Mouse (Mus musculus): ENCODE results near the gene Btbd35f4. TPM values are rescaled to one million over a fixed set of nuclear protein-coding genes. Genes with fewer than 3 reads are reported as not detected.
"Not testable (repeated sequence)": the region's sequence is repeated elsewhere in the genome, so short reads cannot be mapped to it uniquely, and the experiment has no call there.

Gene Btbd35f4
- polyA plus RNA-seq (2012; ENCODE audit: insufficient read depth, insufficient read length, missing spikeins) = not detected in 2 replicates

DNA sequence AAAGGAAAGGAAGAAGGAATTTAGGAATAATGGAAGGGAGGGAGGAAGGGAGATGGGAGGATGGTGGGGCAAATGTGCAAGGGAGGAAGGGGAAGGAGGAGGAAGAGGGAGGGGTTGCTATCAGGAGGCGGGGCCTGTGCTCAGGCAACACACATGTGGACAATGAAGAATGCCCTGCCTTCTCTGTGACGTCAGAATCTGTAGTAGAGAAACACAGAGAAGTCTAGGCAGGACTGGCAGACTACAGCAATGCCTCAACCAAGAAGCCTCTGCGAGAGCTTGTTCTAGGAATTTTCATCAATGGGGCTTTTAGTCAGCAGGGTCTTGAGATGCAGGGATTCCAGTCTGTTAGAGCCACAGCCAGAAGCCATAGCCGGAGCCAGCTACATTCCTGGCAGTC lies at the start of gene Btbd35f4:
Gene Btbd35f4, plus strand, starts transcription at position 301 of the 400 bp plus-strand sequence.
- not testable (repeated sequence) for H3K4me1 ChIP-seq (ENCODE audit: control insufficient read depth, insufficient read depth, low read length); H3K27ac ChIP-seq (ENCODE audit: insufficient read depth, low read depth, low read length); H3K4me3 ChIP-seq (ENCODE audit: insufficient read depth, low read length)

DNA sequence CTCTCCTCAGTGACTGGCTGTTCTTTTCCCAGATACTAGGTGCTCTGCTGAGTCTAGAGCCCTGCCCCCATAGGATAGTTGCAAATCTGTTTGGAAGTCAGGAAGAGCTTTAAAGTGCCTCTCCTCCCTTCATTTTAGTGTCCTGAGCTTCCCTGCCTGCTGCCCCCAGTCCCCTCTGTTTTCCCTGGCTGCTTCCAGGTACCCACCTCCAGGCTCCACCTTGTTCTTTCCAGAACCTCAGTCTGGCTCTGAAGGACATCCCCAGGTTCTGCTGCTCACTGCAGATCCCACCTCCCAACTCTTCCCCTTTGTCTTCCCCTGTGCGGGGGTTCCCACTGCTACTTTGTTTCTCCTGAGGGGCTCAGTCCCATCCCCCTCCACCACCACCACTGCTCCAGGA lies 39.7 kb downstream of the Btbd35f4 start:
- not testable (repeated sequence) for H3K27ac ChIP-seq (ENCODE audit: insufficient read depth, low read depth, low read length); H3K4me1 ChIP-seq (ENCODE audit: control insufficient read depth, insufficient read depth, low read length); H3K4me3 ChIP-seq (ENCODE audit: insufficient read depth, low read length)

Other genes with a start within 250 kb of the Btbd35f4 start
- gene Btbd35f27, start 151.6 kb downstream of the Btbd35f4 start, polyA plus RNA-seq (2012; ENCODE audit: insufficient read depth, insufficient read length, missing spikeins) = not detected in 2 replicates